Mouse (Mus musculus) liver, adult (tissue): Measurements from ENCODE around the gene Psmd5.
"Not testable (repeated sequence)": the region's sequence is repeated elsewhere in the genome, so short reads cannot be mapped to it uniquely, and the experiment has no call there.

Source experiments
- GATA4 ChIP-seq: IDR thresholded peaks from 2 replicates; pipeline ENCODE4 v1.6.1; 2014; ENCODE audit warnings: mild to moderate bottlenecking, low read length; ENCODE audit not compliant: insufficient replicate concordance

The Psmd5 gene

GRCm38 (mm10) chr2:34857728-34858127, 17.0 kb downstream of the Psmd5 start:
- no peak for TF ChIP-seq GATA4

- no peak for TF ChIP-seq GATA4
Measured at GRCm38 (mm10) chr2:34855265-34855664, 19.5 kb downstream of the Psmd5 start.

GRCm38 (mm10) chr2:34847702-34848101, 27.1 kb downstream of the Psmd5 start:
- no peak for TF ChIP-seq GATA4

- no peak for TF ChIP-seq GATA4
Measured at GRCm38 (mm10) chr2:34843211-34843939, 31.4 kb downstream of the Psmd5 start.

GRCm38 (mm10) chr2:34841706-34842105, 33.1 kb downstream of the Psmd5 start:
- TF ChIP-seq GATA4, result no peak

- no peak for TF ChIP-seq GATA4
Measured at GRCm38 (mm10) chr2:34835669-34836068, 39.1 kb downstream of the Psmd5 start.

GRCm38 (mm10) chr2:34833624-34834023, 41.1 kb downstream of the Psmd5 start:
- TF ChIP-seq GATA4, result no peak

- TF ChIP-seq GATA4, result not testable (repeated sequence)
Measured at GRCm38 (mm10) chr2:34832766-34833457, 41.9 kb downstream of the Psmd5 start, which contains the start of gene Gm34653. Gene Gm34653, plus strand, starts transcription at chr2:34833007.

- TF ChIP-seq GATA4, result no peak
Measured at GRCm38 (mm10) chr2:34828026-34828425, 46.7 kb downstream of the Psmd5 start.

- no peak for TF ChIP-seq GATA4
Measured at GRCm38 (mm10) chr2:34827591-34827990, 47.2 kb downstream of the Psmd5 start.

- TF ChIP-seq GATA4, result no peak
Measured at GRCm38 (mm10) chr2:34826460-34827231, 48.1 kb downstream of the Psmd5 start.

GRCm38 (mm10) chr2:34825827-34826459, 48.8 kb downstream of the Psmd5 start, which contains the start of gene Fbxw2:
Gene Fbxw2, minus strand, starts transcription at chr2:34826311.
- TF ChIP-seq GATA4, result no peak; the same call in 1 of the 2 replicates

GRCm38 (mm10) chr2:34818492-34818891, 56.3 kb downstream of the Psmd5 start:
- no peak for TF ChIP-seq GATA4

GRCm38 (mm10) chr2:34812706-34813105, 62.1 kb downstream of the Psmd5 start:
- TF ChIP-seq GATA4, result no peak

GRCm38 (mm10) chr2:34810775-34811174, 64.0 kb downstream of the Psmd5 start:
- no peak for TF ChIP-seq GATA4

GRCm38 (mm10) chr2:34809568-34809967, 65.2 kb downstream of the Psmd5 start:
- no peak for TF ChIP-seq GATA4

GRCm38 (mm10) chr2:34808057-34808456, 66.7 kb downstream of the Psmd5 start:
- TF ChIP-seq GATA4, result no peak
